Mouse (Mus musculus): ENCODE results near the gene Unc79. TPM values are rescaled to one million over a fixed set of nuclear protein-coding genes. Genes with fewer than 3 reads are reported as not detected.

The Unc79 gene
- polyA plus RNA-seq, 1 experiment from 2014 or later: 0.70 TPM

DNA sequence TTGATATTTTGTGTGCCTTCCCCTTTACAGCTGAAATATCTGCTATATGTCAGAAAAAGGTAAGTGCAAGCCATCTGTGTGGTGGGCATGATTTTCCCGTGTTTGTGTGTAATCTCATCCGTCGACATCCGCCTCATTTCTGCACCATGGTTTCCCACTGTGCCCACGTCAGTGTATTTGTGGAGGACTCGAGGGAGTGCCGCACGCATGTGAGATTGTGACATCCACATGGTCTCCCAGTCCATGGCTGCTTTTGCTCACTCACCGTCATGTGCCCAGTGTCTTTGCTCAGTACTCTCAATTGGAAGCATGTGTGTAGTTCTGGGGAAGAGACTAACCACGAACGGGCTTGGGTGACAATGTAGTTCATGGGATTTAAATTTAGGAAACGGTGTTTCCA is 101.2 kb downstream of the Unc79 start:
- 95% methylated on average over 12 of the region's 12 CpGs for WGBS
- no peaks in the 10 kb centered on the region for H3K4me1 ChIP-seq
- H3K36me3 ChIP-seq: no peaks in the 10 kb centered on the region
- no peaks in the 10 kb centered on the region for H3K9me3 ChIP-seq (replicated peaks)
- H3K27me3 ChIP-seq (ENCODE audit: low read depth, poor library complexity, severe bottlenecking): no peaks in the 10 kb centered on the region
- no peak overlapping the region for H3K27ac ChIP-seq (replicated peaks)
- DNase-seq (ENCODE audit: low spot score): no peak
- no peak overlapping the region for H3K4me3 ChIP-seq

DNA sequence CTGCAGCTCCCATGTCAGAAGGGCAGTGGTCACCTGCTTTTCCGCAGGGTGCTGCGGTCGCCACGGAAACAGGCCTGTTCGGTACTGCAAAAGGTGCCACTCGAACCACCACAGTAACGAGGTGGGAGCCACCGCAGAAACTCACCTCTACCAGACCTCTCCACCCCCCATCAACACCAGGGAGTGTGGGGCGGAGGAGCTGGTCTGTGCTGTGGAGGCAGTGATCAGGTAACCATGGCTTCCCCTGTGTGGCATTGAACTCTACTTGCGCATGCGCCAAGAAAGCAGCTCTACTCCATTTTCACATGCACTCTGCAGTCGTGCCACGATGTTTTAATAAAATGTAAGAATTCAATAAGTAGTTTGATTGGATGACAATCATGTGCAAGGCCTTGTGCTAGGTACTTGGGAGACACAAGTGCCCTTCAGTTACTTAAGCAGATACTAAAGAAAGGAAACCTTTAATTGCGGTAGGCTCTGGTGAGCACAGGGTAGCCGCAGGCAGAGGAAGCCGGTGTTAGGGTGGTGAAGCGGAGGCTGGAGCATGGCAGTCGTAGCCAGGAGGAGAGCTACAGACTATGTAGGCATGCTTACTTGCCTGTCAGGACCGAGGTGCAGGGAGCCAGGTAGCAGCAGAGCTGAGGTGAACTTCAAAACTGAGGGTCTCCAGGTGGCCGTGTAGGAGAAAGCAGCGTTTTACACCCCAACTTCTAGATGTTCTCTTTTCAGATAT is 110.8 kb downstream of the Unc79 start:
- Histone ChIP-seq H3K4me1 (peaks cover 11% of the 10 kb centered on the region), H3K9me3 (replicated peaks) (no peaks in the 10 kb centered on the region), H3K27ac (replicated peaks) (no peak overlapping the region), H3K27me3 (ENCODE audit: low read depth, poor library complexity, severe bottlenecking) (no peaks in the 10 kb centered on the region), H3K4me3 (no peak overlapping the region), H3K36me3 (no peaks in the 10 kb centered on the region)
- DNase-seq (ENCODE audit: low spot score): no peak
- WGBS: 85% methylated on average over 21 of the region's 21 CpGs

DNA sequence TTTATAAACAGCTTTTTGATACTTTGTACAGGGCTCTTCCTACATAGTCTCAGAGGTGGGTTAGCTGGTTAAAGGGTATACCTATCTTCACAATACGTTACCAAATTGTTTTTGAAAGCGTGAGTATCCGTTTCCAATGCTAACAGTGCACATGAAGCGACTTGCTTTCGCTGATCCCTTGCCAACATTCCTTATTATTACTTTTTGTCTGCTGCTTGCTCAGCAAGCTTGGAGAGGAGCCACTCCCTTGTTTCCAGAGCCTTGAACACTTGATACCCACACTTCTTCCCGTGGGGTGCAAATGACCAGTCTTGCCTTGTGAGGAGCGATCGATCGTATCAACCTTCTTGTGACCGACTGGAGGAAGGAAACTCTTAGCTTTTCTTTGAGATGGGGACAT is 112.1 kb downstream of the Unc79 start:
- WGBS: 94% methylated on average over 10 of the region's 10 CpGs

DNA sequence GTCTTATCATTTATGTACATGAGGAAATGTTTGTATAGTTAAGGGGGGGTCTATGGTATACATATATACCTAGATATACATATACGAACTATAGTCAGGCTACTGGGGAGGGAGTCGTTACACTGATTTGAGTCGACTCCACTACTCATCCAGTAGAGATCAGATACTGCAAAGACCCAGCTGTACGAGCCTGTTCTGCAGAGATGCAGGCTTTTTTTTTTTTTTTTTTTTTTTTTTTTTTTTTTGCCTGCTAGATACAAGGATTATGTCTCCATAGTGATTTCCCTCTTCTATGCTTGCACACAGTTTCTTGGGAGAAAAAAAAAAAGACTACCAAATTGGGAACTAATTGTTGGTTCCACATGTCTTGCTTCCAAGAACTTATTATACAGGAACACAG is 113.5 kb downstream of the Unc79 start:
- Histone ChIP-seq H3K36me3 (no peaks in the 10 kb centered on the region), H3K27me3 (ENCODE audit: low read depth, poor library complexity, severe bottlenecking) (no peaks in the 10 kb centered on the region), H3K4me1 (peaks cover 11% of the 10 kb centered on the region), H3K4me3 (no peak overlapping the region), H3K27ac (replicated peaks) (no peak overlapping the region), H3K9me3 (replicated peaks) (no peaks in the 10 kb centered on the region)
- no peak for DNase-seq (ENCODE audit: low spot score)
- WGBS: 70% methylated on average over 4 of the region's 4 CpGs

More for the DNA sequence above, 112.1 kb downstream of the Unc79 start:
- no peaks in the 10 kb centered on the region for H3K36me3 ChIP-seq
- DNase-seq (ENCODE audit: low spot score): no peak
- H3K27me3 ChIP-seq (ENCODE audit: low read depth, poor library complexity, severe bottlenecking): no peaks in the 10 kb centered on the region
- no peaks in the 10 kb centered on the region for H3K9me3 ChIP-seq (replicated peaks)
- H3K4me1 ChIP-seq: peaks cover 11% of the 10 kb centered on the region
- H3K4me3 ChIP-seq: no peak overlapping the region
- no peak overlapping the region for H3K27ac ChIP-seq (replicated peaks)

DNA sequence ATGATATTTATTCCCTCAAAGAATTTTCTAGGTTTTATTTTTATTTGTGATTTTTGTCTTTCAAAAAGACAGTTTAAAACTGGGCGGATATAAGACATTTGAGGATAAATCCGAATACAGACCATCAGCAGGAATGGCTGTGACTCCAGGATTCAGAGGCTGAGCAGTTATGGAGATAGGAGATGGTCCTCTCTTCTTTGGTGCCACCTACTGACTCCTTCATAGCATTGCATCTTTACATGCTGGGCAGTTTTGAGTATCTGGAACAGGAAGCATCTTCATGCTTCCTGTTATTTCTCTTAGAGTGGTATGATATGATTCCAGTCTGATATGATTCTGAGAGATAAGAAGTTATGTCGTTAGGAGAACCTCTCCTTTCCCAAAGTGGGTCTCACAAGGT is 116.3 kb downstream of the Unc79 start:
- DNase-seq (ENCODE audit: low spot score): no peak
- WGBS: 25% methylated on average over 3 of the region's 3 CpGs
- no peak overlapping the region for H3K27ac ChIP-seq (replicated peaks)

DNA sequence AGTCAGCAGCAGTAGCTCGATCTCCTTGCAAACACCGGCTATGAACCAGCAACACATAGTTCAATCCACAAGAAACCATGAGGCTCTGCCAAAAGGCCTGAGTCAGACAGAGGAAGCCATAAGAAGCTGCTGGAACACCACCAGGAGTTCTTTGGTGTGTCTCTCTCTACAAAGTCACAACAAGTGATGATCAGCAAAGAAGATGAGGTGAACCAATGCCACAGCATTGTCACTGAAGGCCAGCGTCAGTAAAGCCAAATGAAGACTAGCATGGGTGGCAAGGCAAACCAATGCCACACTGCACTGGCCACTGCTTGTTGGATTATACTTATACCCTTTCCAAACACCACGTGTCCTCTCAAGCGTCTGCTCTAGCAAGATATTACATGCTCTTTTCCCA is 119.5 kb downstream of the Unc79 start:
- Histone ChIP-seq H3K4me3 (no peak overlapping the region), H3K36me3 (no peaks in the 10 kb centered on the region), H3K4me1 (no peaks in the 10 kb centered on the region), H3K9me3 (replicated peaks) (no peaks in the 10 kb centered on the region), H3K27me3 (ENCODE audit: low read depth, poor library complexity, severe bottlenecking) (no peaks in the 10 kb centered on the region), H3K27ac (replicated peaks) (no peak overlapping the region)
- DNase-seq (ENCODE audit: low spot score): no peak
- 90% methylated on average over 5 of the region's 5 CpGs for WGBS

More for the DNA sequence above, 116.3 kb downstream of the Unc79 start:
- Histone ChIP-seq H3K9me3 (replicated peaks) (no peaks in the 10 kb centered on the region), H3K36me3 (no peaks in the 10 kb centered on the region), H3K4me3 (no peak overlapping the region), H3K27me3 (ENCODE audit: low read depth, poor library complexity, severe bottlenecking) (no peaks in the 10 kb centered on the region), H3K4me1 (peaks cover 11% of the 10 kb centered on the region)

GRCm38 (mm10) chr12:103069565-103069964 is 120.9 kb downstream of the Unc79 start:
- H3K9me3 ChIP-seq (replicated peaks): no peaks in the 10 kb centered on the region
- no peaks in the 10 kb centered on the region for H3K4me1 ChIP-seq
- no peak overlapping the region for H3K27ac ChIP-seq (replicated peaks)
- no peak overlapping the region for H3K4me3 ChIP-seq
- H3K27me3 ChIP-seq (ENCODE audit: low read depth, poor library complexity, severe bottlenecking): no peaks in the 10 kb centered on the region
- WGBS: 84% methylated on average over 12 of the region's 12 CpGs
- DNase-seq (ENCODE audit: low spot score): no peak
- no peaks in the 10 kb centered on the region for H3K36me3 ChIP-seq

- H3K4me3 ChIP-seq: no peak overlapping the region
Measured at GRCm38 (mm10) chr12:103073953-103074352, 125.3 kb downstream of the Unc79 start.

GRCm38 (mm10) chr12:103078751-103079150 is 130.1 kb downstream of the Unc79 start:
- WGBS: 64% methylated on average over 7 of the region's 7 CpGs
- DNase-seq (ENCODE audit: low spot score): no peak
- Histone ChIP-seq H3K36me3 (no peaks in the 10 kb centered on the region; the same call in 1 of the 2 replicates), H3K9me3 (replicated peaks) (no peaks in the 10 kb centered on the region), H3K27me3 (ENCODE audit: low read depth, poor library complexity, severe bottlenecking) (no peaks in the 10 kb centered on the region), H3K4me1 (peaks cover 26% of the 10 kb centered on the region), H3K27ac (replicated peaks) (no peak overlapping the region), H3K4me3 (no peak overlapping the region)

More at GRCm38 (mm10) chr12:103073953-103074352, 125.3 kb downstream of the Unc79 start:
- WGBS: 93% methylated on average over 4 of the region's 4 CpGs
- H3K9me3 ChIP-seq (replicated peaks): no peaks in the 10 kb centered on the region
- no peaks in the 10 kb centered on the region for H3K36me3 ChIP-seq
- no peaks in the 10 kb centered on the region for H3K27me3 ChIP-seq (ENCODE audit: low read depth, poor library complexity, severe bottlenecking)
- DNase-seq (ENCODE audit: low spot score): no peak
- no peak overlapping the region for H3K27ac ChIP-seq (replicated peaks)
- H3K4me1 ChIP-seq: peaks cover 2% of the 10 kb centered on the region; the same call in 1 of the 2 replicates

- DNase-seq (ENCODE audit: low spot score): no peak
- Histone ChIP-seq H3K4me3 (no peak overlapping the region), H3K4me1 (peaks cover 26% of the 10 kb centered on the region), H3K9me3 (replicated peaks) (no peaks in the 10 kb centered on the region), H3K27ac (replicated peaks) (no peak overlapping the region), H3K36me3 (peaks cover 8% of the 10 kb centered on the region; the same call in 1 of the 2 replicates), H3K27me3 (ENCODE audit: low read depth, poor library complexity, severe bottlenecking) (no peaks in the 10 kb centered on the region)
- WGBS: 87% methylated on average over 3 of the region's 3 CpGs
Measured at GRCm38 (mm10) chr12:103080055-103080454, 131.4 kb downstream of the Unc79 start.

DNA sequence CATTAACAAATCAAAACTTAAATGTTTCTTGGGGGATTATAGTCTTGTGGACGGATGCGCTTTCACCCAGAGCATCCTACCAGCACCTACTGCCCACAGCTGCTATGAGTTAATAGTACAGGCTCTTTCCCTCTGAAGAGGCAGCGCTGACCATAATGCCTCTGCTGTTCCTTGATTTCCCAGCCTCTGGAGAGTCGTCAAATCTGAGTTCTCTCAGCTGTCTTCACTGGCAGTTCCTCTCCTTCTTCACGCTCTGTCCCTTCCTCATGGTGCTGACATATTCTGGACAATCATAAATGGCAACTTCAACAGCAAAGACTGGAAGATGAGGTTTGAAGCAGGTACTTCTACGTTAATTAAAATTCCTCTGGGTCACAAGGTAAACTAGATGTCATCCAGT is 143.2 kb downstream of the Unc79 start:
- Histone ChIP-seq H3K36me3 (no peaks in the 10 kb centered on the region), H3K4me3 (no peak overlapping the region), H3K27me3 (ENCODE audit: low read depth, poor library complexity, severe bottlenecking) (no peaks in the 10 kb centered on the region), H3K9me3 (replicated peaks) (no peaks in the 10 kb centered on the region), H3K27ac (replicated peaks) (no peak overlapping the region), H3K4me1 (peaks cover 8% of the 10 kb centered on the region)
- WGBS: 83% methylated on average over 6 of the region's 6 CpGs
- no peak for DNase-seq (ENCODE audit: low spot score)

- Histone ChIP-seq H3K36me3 (no peaks in the 10 kb centered on the region), H3K4me3 (no peak overlapping the region), H3K27me3 (ENCODE audit: low read depth, poor library complexity, severe bottlenecking) (no peaks in the 10 kb centered on the region), H3K4me1 (no peaks in the 10 kb centered on the region), H3K9me3 (replicated peaks) (no peaks in the 10 kb centered on the region), H3K27ac (replicated peaks) (no peak overlapping the region)
- no peak for DNase-seq (ENCODE audit: low spot score)
- 87% methylated on average over 5 of the region's 5 CpGs for WGBS
Measured at GRCm38 (mm10) chr12:103095160-103095559, 146.5 kb downstream of the Unc79 start.

DNA sequence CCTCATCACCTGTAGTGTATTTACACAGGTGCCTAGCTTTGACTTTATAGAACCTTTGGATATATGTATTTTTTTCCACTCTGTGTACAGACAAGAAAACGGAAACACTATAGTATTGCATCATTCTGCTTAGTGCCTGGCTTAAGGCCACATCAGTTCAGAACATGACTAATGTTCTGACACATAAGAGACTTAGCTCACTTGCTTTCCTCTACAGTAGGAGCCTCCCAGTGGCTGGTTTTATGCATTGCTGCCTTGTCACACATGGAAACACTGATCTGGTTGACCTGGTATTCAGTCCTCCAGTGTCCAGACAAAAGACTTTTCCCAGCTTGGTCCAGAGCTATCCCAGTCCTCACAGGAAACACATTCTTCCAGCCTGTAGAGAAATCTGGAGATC is 150.5 kb downstream of the Unc79 start:
- Histone ChIP-seq H3K27ac (replicated peaks) (no peak overlapping the region), H3K9me3 (replicated peaks) (no peaks in the 10 kb centered on the region), H3K4me1 (peaks cover 5% of the 10 kb centered on the region; the same call in 1 of the 2 replicates), H3K4me3 (no peak overlapping the region), H3K27me3 (ENCODE audit: low read depth, poor library complexity, severe bottlenecking) (no peaks in the 10 kb centered on the region), H3K36me3 (no peaks in the 10 kb centered on the region)
- DNase-seq (ENCODE audit: low spot score): no peak
- WGBS: 92% methylated on average over 1 of the region's 1 CpGs
